Mouse (Mus musculus): ENCODE measurements around the gene Dcst1. TPM values are rescaled to one million over a fixed set of nuclear protein-coding genes. Genes with fewer than 3 reads are reported as not detected.

The Dcst1 gene
- total and polyA plus RNA-seq, 2 experiments from 2014 or later = 0.05 to 1.1 TPM

DNA sequence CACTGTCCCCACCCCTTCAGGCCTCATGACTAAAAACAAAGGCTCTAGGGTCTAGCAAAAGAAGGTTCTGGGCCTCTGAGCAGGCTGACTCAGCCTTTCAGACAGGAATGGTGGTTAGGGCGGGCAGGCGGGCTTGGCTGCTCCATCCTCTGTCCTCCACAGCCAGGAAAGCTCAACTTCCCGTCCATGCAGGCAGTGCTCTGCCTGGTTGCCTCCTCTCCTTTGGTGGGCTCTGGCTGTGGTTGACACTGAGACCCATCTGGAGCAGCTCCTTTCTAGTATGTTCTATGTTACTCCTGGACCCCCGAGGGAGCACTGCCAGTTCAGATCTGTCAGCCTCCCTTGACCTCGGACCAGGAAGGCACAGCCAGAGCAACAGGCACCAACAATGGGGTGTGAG, 37.6 kb upstream of the Dcst1 start, which contains the start of gene Lenep:
Lenep (minus strand) TSS at position 101 of the 400 bp plus-strand sequence.
- no peak within 1 kb of the TSS for H3K9ac ChIP-seq (replicated peaks; ENCODE audit: low read length, poor library complexity, severe bottlenecking)
- no peaks in the 10 kb centered on the region for H3K4me1 ChIP-seq (ENCODE audit: insufficient read depth, low read length)
- no peaks in the 10 kb centered on the region for H3K27me3 ChIP-seq (ENCODE audit: insufficient read depth, low read length)
- no peak within 1 kb of the TSS for H3K4me3 ChIP-seq (ENCODE audit: low read depth, low read length)
- ATAC-seq (ENCODE audit: low FRiP score) = no peak
- DNase-seq (ENCODE audit: low spot score) = no peak
- no peak within 1 kb of the TSS for H3K4me2 ChIP-seq (ENCODE audit: low read depth, low read length, poor library complexity, severe bottlenecking)
- TF ChIP-seq CTCF (IDR thresholded peaks at IDR 0.05) = no peak
- H3K36me3 ChIP-seq (ENCODE audit: insufficient read depth, low read length) = peaks cover 23% of the 10 kb centered on the region
- WGBS = 58% methylated on average over 5 of the region's 5 CpGs
- H3K27ac ChIP-seq (ENCODE audit: low read depth, low read length) = no peak within 1 kb of the TSS
- no peaks in the 10 kb centered on the region for H3K9me3 ChIP-seq (ENCODE audit: low read length)

DNA sequence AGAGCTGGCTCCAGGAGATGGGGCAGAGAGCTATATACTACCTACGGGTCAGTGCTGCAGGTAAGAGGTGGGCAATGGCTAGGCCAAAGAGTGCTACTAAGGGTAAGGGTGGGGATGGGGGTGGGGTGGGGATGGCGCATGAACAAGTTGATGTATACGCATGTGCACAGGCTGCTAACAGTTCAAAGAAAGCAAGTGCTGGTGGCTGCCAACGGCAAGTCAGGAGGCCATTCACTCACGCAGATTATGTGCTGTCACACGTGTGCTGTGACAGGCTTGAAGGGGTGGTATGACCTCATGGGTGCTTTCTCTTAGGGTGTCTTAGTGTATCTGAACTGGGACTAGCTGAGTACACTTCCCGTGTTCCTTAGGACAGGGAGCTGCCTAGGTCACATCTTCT, 36.3 kb upstream of the Dcst1 start:
- no peak for ATAC-seq (ENCODE audit: low FRiP score)
- TF ChIP-seq CTCF (IDR thresholded peaks at IDR 0.05) = no peak
- Histone ChIP-seq H3K4me3 (ENCODE audit: low read depth, low read length) (no peak overlapping the region), H3K4me1 (ENCODE audit: insufficient read depth, low read length) (peaks cover under 1% of the 10 kb centered on the region; the same call in 1 of the 2 replicates), H3K27ac (ENCODE audit: low read depth, low read length) (no peak overlapping the region), H3K9me3 (ENCODE audit: low read length) (no peaks in the 10 kb centered on the region), H3K4me2 (ENCODE audit: low read depth, low read length, poor library complexity, severe bottlenecking) (no peak overlapping the region), H3K9ac (replicated peaks; ENCODE audit: low read length, poor library complexity, severe bottlenecking) (no peak overlapping the region), H3K36me3 (ENCODE audit: insufficient read depth, low read length) (peaks cover 23% of the 10 kb centered on the region), H3K27me3 (ENCODE audit: insufficient read depth, low read length) (peaks cover 2% of the 10 kb centered on the region; the same call in 1 of the 2 replicates)
- 87% methylated on average over 7 of the region's 7 CpGs for WGBS
- no peak for DNase-seq (ENCODE audit: low spot score)

DNA sequence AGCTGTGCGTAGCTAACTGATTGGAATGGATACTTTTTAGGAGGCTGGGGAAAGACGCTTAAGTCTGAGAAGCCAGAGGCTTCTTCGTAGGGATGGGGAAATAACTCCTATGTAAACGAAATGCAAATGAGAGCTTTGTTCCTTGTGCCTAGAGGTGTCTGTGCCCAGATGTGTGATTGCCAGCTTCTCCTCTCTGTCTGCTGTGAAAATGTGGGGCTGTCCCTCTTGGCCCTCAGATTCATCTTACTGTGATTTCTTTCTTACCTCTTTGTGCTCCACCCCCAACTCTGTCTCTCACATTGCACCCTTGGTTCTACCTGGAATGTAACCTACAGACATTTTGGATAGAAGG, 31.6 kb upstream of the Dcst1 start:
- Histone ChIP-seq H3K27ac (ENCODE audit: low read depth, low read length) (no peak overlapping the region), H3K4me1 (ENCODE audit: insufficient read depth, low read length) (peaks cover 13% of the 10 kb centered on the region), H3K9ac (replicated peaks; ENCODE audit: low read length, poor library complexity, severe bottlenecking) (no peak overlapping the region), H3K4me3 (ENCODE audit: low read depth, low read length) (peak overlapping the region; percentile 38), H3K9me3 (ENCODE audit: low read length) (no peaks in the 10 kb centered on the region), H3K27me3 (ENCODE audit: insufficient read depth, low read length) (peaks cover 14% of the 10 kb centered on the region; the same call in 1 of the 2 replicates), H3K4me2 (ENCODE audit: low read depth, low read length, poor library complexity, severe bottlenecking) (peak overlapping the region; percentile 100), H3K36me3 (ENCODE audit: insufficient read depth, low read length) (peaks cover 2% of the 10 kb centered on the region; the same call in 1 of the 2 replicates)
- ATAC-seq (ENCODE audit: low FRiP score) = no peak
- no peak for DNase-seq (ENCODE audit: low spot score)
- 0% methylated on average over 4 of the region's 4 CpGs for WGBS
- no peak for TF ChIP-seq CTCF (IDR thresholded peaks at IDR 0.05)

DNA sequence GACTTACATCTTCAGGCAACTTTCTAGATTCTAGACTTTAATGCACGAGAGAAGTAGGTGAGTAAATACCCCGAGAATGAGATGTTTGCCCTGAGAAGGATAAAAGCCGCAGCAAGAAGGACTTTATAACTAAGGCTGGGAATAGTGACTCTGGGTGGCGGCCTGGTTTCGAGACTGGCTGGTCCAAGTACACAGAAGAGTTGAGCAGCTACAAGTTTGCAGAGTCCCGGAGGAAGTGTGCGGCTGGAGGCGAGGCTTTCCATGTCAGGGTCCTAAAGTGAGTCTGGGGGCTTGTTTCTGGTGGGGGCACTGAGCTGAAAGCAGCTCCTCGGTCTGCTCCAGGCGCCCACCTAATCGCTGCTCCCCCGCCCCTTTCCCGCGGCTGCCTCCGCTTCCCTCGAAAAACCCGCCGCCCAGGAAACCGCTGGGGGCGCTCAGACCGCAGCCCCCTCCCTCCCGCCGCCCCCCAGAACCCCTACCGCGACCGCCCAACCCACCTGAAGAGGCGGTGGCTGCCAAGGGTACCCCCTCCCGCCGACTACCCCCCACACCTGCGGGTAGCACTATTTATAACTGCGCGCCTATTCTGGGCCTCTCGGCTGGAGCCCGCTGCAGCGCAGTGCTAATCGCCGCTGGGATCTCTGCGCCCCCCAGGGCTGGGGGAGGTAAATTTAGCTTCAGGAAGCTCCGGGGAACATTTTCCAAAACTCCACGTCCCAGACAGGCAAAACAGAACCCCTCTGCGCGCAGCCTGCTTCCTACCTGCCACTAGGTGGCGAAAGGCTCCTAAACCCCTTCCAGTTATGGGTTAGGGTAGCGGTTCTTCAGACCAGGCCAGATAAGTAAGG, 31.0 kb upstream of the Dcst1 start:
- no peaks in the 10 kb centered on the region for H3K36me3 ChIP-seq (ENCODE audit: insufficient read depth, low read length)
- peak; percentile 85 for TF ChIP-seq CTCF (IDR thresholded peaks at IDR 0.05)
- peak; percentile 72 for DNase-seq (ENCODE audit: low spot score)

DNA sequence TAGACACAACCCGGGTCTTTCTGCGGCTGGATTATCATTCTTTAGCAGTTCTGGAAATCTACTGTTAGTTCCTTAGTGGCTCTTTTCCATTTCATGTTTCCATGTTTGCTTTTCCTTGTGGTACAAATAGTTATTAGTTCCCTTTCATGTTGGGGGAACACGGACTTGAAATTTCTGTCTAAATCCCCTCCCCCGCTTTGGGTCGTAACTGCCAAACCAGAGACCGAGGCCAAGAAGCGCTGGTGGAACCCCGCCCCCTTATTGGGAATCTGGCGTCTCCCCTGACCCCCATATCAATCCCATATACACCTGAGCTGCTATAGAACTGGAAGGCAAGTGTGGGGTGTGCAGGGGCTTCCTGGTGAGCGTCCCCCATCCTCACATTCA, 30.4 kb upstream of the Dcst1 start:
- Histone ChIP-seq H3K4me3 (ENCODE audit: low read depth, low read length) (peak overlapping the region; percentile 38; the same call in 1 of the 2 replicates), H3K27ac (ENCODE audit: low read depth, low read length) (no peak overlapping the region), H3K4me1 (ENCODE audit: insufficient read depth, low read length) (peaks cover 19% of the 10 kb centered on the region)

More for the DNA sequence above, 31.0 kb upstream of the Dcst1 start:
- Histone ChIP-seq H3K4me3 (ENCODE audit: low read depth, low read length) (peak overlapping the region; percentile 38), H3K4me1 (ENCODE audit: insufficient read depth, low read length) (peaks cover 17% of the 10 kb centered on the region), H3K9me3 (ENCODE audit: low read length) (no peaks in the 10 kb centered on the region), H3K9ac (replicated peaks; ENCODE audit: low read length, poor library complexity, severe bottlenecking) (no peak overlapping the region), H3K4me2 (ENCODE audit: low read depth, low read length, poor library complexity, severe bottlenecking) (peak overlapping the region; percentile 100), H3K27ac (ENCODE audit: low read depth, low read length) (no peak overlapping the region), H3K27me3 (ENCODE audit: insufficient read depth, low read length) (peaks cover 14% of the 10 kb centered on the region; the same call in 1 of the 2 replicates)
- WGBS = 1% methylated on average over 30 of the region's 44 CpGs
- no peak for ATAC-seq (ENCODE audit: low FRiP score)

DNA sequence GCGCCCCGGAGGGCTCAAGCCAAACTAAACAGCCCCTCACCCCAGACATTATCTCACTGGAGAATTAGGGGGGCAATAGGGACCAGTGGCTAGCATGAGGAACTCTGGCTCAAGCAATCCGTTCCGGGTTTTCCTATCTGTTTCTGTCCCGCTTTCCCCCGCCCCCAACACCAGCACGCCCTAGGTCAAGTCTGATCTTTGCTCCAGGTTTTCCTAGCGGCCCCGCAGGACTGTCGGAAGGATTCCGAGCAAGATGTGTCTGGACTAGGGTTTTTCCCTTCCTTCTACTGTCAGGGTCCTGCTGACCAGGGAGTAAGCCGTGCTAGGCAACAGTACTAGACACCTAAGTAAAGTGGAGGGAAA, 29.8 kb upstream of the Dcst1 start:
- ATAC-seq (ENCODE audit: low FRiP score) = no peak

More for the DNA sequence above, 30.4 kb upstream of the Dcst1 start:
- Histone ChIP-seq H3K9ac (replicated peaks; ENCODE audit: low read length, poor library complexity, severe bottlenecking) (no peak overlapping the region), H3K36me3 (ENCODE audit: insufficient read depth, low read length) (no peaks in the 10 kb centered on the region), H3K27me3 (ENCODE audit: insufficient read depth, low read length) (peaks cover 14% of the 10 kb centered on the region; the same call in 1 of the 2 replicates), H3K9me3 (ENCODE audit: low read length) (no peaks in the 10 kb centered on the region), H3K4me2 (ENCODE audit: low read depth, low read length, poor library complexity, severe bottlenecking) (peak overlapping the region; percentile 100)
- WGBS = 5% methylated on average over 10 of the region's 10 CpGs
- DNase-seq (ENCODE audit: low spot score) (no peak), ATAC-seq (ENCODE audit: low FRiP score) (no peak)
- no peak for TF ChIP-seq CTCF (IDR thresholded peaks at IDR 0.05)

More for the DNA sequence above, 29.8 kb upstream of the Dcst1 start:
- DNase-seq (ENCODE audit: low spot score) = peak; percentile 88
- Histone ChIP-seq H3K4me1 (ENCODE audit: insufficient read depth, low read length) (peaks cover 19% of the 10 kb centered on the region), H3K9ac (replicated peaks; ENCODE audit: low read length, poor library complexity, severe bottlenecking) (no peak overlapping the region), H3K4me3 (ENCODE audit: low read depth, low read length) (peak overlapping the region; percentile 54), H3K4me2 (ENCODE audit: low read depth, low read length, poor library complexity, severe bottlenecking) (peak overlapping the region; percentile 100), H3K9me3 (ENCODE audit: low read length) (no peaks in the 10 kb centered on the region), H3K27me3 (ENCODE audit: insufficient read depth, low read length) (peaks cover 14% of the 10 kb centered on the region; the same call in 1 of the 2 replicates), H3K36me3 (ENCODE audit: insufficient read depth, low read length) (no peaks in the 10 kb centered on the region), H3K27ac (ENCODE audit: low read depth, low read length) (no peak overlapping the region)
- 2% methylated on average over 12 of the region's 12 CpGs for WGBS
- no peak for TF ChIP-seq CTCF (IDR thresholded peaks at IDR 0.05)
